Mouse (Mus musculus) liver, adult 2 months (tissue): ENCODE data around the gene N4bp1. TPM values are rescaled to one million over a fixed set of nuclear protein-coding genes. Genes with fewer than 3 reads are reported as not detected.

Experiments
- DNase-seq: peaks from one replicate; pipeline ENCODE4 v3.0.0-alpha.2; 2011; ENCODE audit warnings: low read depth, low spot score; ENCODE audit errors: extremely low read depth
- H3K27ac ChIP-seq: fragments of 200-500 bp; replicated peaks from 2 replicates; pipeline ENCODE4 v1.5.1; 2012; ENCODE audit warnings: low read depth, mild to moderate bottlenecking, control low read depth, inconsistent platforms, low read length; ENCODE audit not compliant: insufficient read depth
- H3K27me3 ChIP-seq: fragments of 200-500 bp; 2 replicates; pipeline ENCODE4 v1.6.1; 2012; ENCODE audit warnings: mild to moderate bottlenecking, moderate library complexity, low read length, inconsistent platforms; ENCODE audit not compliant: control insufficient read depth, insufficient read depth
- H3K36me3 ChIP-seq: fragments of 200-500 bp; 2 replicates; pipeline ENCODE4 v1.6.1; 2012; ENCODE audit warnings: low read length, inconsistent platforms; ENCODE audit not compliant: control insufficient read depth, insufficient read depth
- H3K4me1 ChIP-seq: fragments of 200-500 bp; 2 replicates; pipeline ENCODE4 v1.6.1; 2011; ENCODE audit warnings: low read length; ENCODE audit not compliant: control insufficient read depth, insufficient read depth
- H3K4me3 ChIP-seq: fragments of 200-500 bp; 2 replicates; pipeline ENCODE4 v1.5.1; 2011; ENCODE audit warnings: low read depth, mild to moderate bottlenecking, control low read depth, low read length, moderate library complexity; ENCODE audit not compliant: insufficient read depth
- H3K79me2 ChIP-seq: fragments of 200-500 bp; 2 replicates; pipeline ENCODE4 v1.6.1; 2012; ENCODE audit warnings: inconsistent platforms, mild to moderate bottlenecking, low read length, moderate library complexity; ENCODE audit not compliant: control insufficient read depth, insufficient read depth
- H3K9ac ChIP-seq: fragments of 200-500 bp; 2 replicates; pipeline ENCODE4 v1.6.1; 2012; ENCODE audit warnings: low read depth, mild to moderate bottlenecking, control low read depth, inconsistent platforms, low read length
- CTCF ChIP-seq: fragments of 200-500 bp; IDR thresholded peaks from 2 replicates; pipeline ENCODE4 v1.5.1; 2011; ENCODE audit warnings: low read depth, low read length, control low read depth
- POLR2A ChIP-seq: fragments of 200-500 bp; IDR thresholded peaks from 2 replicates; pipeline ENCODE4 v1.6.1; 2011; ENCODE audit warnings: low read length, control low read depth; ENCODE audit not compliant: insufficient read depth; ENCODE audit errors: extremely low read depth
- WGBS: fragments of 180-500 bp; shearing (Covaris S2); methylation state at CpG from one replicate; pipeline ENCODE4 v1.1.7; 2018; 5-methylcytosine and 5-hydroxymethylcytosine counted together
- polyA plus RNA-seq: library from polyadenylated mRNA; depleted of rRNA; stranded (reverse); fragments of >200 nt; gene quantifications from 2 replicates; pipeline ENCODE4 v1.2.3, GENCODE M21; 2012
- total RNA-seq: library from RNA; depleted of rRNA; stranded (reverse); fragments of >200 nt; gene quantifications from 2 replicates; pipeline ENCODE4 v1.2.3, GENCODE M21; 2014

N4bp1 gene
- total and polyA plus RNA-seq, 2 experiments, result 3.5 to 5.1 TPM

DNA sequence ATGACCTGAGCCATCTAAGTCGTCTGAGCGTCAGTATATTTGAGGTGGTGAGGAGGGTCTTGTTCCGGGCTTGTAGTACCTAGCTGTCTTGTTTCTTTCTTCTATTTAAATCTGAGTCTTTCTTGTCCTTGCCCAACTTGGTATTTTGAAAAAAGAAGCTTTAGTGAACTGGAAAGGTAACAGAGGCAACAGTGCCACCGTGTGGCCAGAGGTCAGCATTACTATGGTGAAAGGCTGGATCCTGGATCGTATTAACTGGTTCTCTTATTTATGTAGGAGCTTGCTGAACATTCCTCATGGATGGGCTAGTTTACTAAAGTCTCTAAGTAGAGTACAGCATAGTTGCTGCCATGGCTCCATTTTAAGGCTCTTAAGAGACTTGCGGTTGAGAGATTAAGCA lies 23.5 kb upstream of the N4bp1 start:
- Histone ChIP-seq H3K27me3 (no peaks in the 10 kb centered on the region), H3K4me3 (no peak overlapping the region), H3K9ac (no peak overlapping the region), H3K79me2 (no peaks in the 10 kb centered on the region), H3K27ac (no peak overlapping the region), H3K36me3 (no peaks in the 10 kb centered on the region), H3K4me1 (no peaks in the 10 kb centered on the region)
- peak; percentile 39 for DNase-seq
- 20% methylated on average over 6 of the region's 6 CpGs for WGBS
- no peak for TF ChIP-seq POLR2A
- TF ChIP-seq CTCF, result peak; percentile 68

GRCm38 (mm10) chr8:86904911-86905310 lies 19.9 kb upstream of the N4bp1 start:
- no peak for TF ChIP-seq POLR2A
- no peak for TF ChIP-seq CTCF
- H3K27ac ChIP-seq, result no peak overlapping the region
- H3K9ac ChIP-seq, result no peak overlapping the region
- H3K4me3 ChIP-seq, result no peak overlapping the region
- H3K36me3 ChIP-seq, result no peaks in the 10 kb centered on the region
- H3K27me3 ChIP-seq, result no peaks in the 10 kb centered on the region
- peaks cover 2% of the 10 kb centered on the region; the same call in 1 of the 2 replicates for H3K4me1 ChIP-seq
- DNase-seq, result no peak
- 84% methylated on average over 10 of the region's 10 CpGs for WGBS
- H3K79me2 ChIP-seq, result no peaks in the 10 kb centered on the region

- TF ChIP-seq CTCF (peak; percentile 99), POLR2A (no peak)
- Histone ChIP-seq H3K4me1 (peaks cover 2% of the 10 kb centered on the region; the same call in 1 of the 2 replicates), H3K27me3 (no peaks in the 10 kb centered on the region), H3K79me2 (no peaks in the 10 kb centered on the region), H3K36me3 (no peaks in the 10 kb centered on the region), H3K27ac (no peak overlapping the region), H3K4me3 (no peak overlapping the region), H3K9ac (no peak overlapping the region)
- WGBS, result 7% methylated on average over 10 of the region's 10 CpGs
- peak; percentile 37 for DNase-seq
Measured at GRCm38 (mm10) chr8:86903104-86903503, 18.0 kb upstream of the N4bp1 start.

DNA sequence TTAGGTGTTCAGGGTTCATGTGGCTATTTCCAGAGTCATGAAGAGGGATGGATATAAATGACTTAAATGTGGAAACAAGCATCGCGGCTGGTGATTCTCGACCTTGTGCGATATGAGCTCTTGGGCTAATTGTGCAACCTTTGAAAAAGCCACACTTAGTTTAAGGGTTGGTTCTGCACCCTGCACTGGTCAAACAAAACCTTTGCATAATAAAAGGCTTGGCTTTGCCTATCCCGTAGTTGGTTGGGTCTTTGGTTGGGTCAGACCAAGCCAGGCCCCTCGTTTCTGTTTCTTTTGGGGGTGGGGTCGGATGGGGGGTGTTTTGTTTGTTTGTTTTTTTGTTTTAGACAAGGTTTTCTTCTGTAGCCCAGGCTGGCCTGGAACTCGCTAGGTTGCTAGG lies 17.6 kb upstream of the N4bp1 start:
- no peak overlapping the region for H3K4me3 ChIP-seq
- no peaks in the 10 kb centered on the region for H3K79me2 ChIP-seq
- TF ChIP-seq POLR2A (no peak), CTCF (no peak)
- peaks cover 2% of the 10 kb centered on the region; the same call in 1 of the 2 replicates for H3K4me1 ChIP-seq
- 69% methylated on average over 8 of the region's 8 CpGs for WGBS
- H3K36me3 ChIP-seq, result no peaks in the 10 kb centered on the region
- H3K9ac ChIP-seq, result no peak overlapping the region
- H3K27me3 ChIP-seq, result no peaks in the 10 kb centered on the region
- DNase-seq, result no peak
- no peak overlapping the region for H3K27ac ChIP-seq

DNA sequence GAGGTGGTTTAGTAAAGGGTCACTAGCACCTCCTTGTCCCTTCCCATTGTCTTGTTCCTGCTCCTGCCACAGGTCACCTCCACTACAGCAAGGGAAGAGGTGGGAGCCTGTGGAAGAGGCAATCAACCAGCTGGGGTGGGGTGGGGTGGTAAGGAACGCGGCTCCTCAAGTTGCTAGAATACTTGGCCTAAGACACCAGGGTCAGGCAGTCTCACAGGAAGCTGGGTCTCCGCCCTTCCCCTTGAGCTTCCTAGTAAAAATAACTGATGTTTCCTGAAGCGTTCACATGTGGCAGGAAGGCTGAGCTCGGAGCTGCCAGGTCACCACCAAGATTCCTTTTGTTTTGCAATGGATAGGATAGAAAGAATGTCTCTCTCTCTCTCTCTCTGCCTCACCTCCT lies 16.9 kb upstream of the N4bp1 start:
- Histone ChIP-seq H3K4me3 (no peak overlapping the region), H3K27me3 (no peaks in the 10 kb centered on the region), H3K9ac (no peak overlapping the region), H3K36me3 (no peaks in the 10 kb centered on the region), H3K27ac (no peak overlapping the region), H3K79me2 (no peaks in the 10 kb centered on the region), H3K4me1 (peaks cover 2% of the 10 kb centered on the region; the same call in 1 of the 2 replicates)
- no peak for TF ChIP-seq POLR2A
- TF ChIP-seq CTCF, result no peak
- DNase-seq, result no peak
- WGBS, result 65% methylated on average over 5 of the region's 5 CpGs

GRCm38 (mm10) chr8:86897726-86898419 lies 12.8 kb upstream of the N4bp1 start:
- WGBS, result 27% methylated on average over 7 of the region's 7 CpGs
- Histone ChIP-seq H3K79me2 (no peaks in the 10 kb centered on the region), H3K27ac (no peak overlapping the region), H3K4me3 (no peak overlapping the region), H3K4me1 (peaks cover 2% of the 10 kb centered on the region; the same call in 1 of the 2 replicates), H3K9ac (no peak overlapping the region), H3K27me3 (no peaks in the 10 kb centered on the region), H3K36me3 (no peaks in the 10 kb centered on the region)
- peak; percentile 75 for DNase-seq
- no peak for TF ChIP-seq CTCF
- TF ChIP-seq POLR2A, result no peak
